Mouse (Mus musculus): ENCODE results near the gene Lsm7. TPM values are rescaled to one million over a fixed set of nuclear protein-coding genes. Genes with fewer than 3 reads are reported as not detected.
A peak's percentile ranks its signal among the peaks of the same experiment; 100 is the strongest.
"Not testable (repeated sequence)": the region's sequence is repeated elsewhere in the genome, so short reads cannot be mapped to it uniquely, and the experiment has no call there.

Lsm7 gene
- polyA plus RNA-seq, 2 experiments from 2014 or later: 198 to 233 TPM

GRCm38 (mm10) chr10:80835617-80836016 is 19.4 kb downstream of the Lsm7 start:
- ATAC-seq: no peak

GRCm38 (mm10) chr10:80832818-80833217 is 22.2 kb downstream of the Lsm7 start:
- no peak for ATAC-seq

GRCm38 (mm10) chr10:80831136-80831535 is 23.9 kb downstream of the Lsm7 start:
- ATAC-seq: no peak

GRCm38 (mm10) chr10:80829359-80830278 is 25.4 kb downstream of the Lsm7 start:
- ATAC-seq: no peak

GRCm38 (mm10) chr10:80828587-80828986 is 26.4 kb downstream of the Lsm7 start:
- ATAC-seq: not testable (repeated sequence)

- ATAC-seq: no peak
These were observed 27.1 kb downstream of the Lsm7 start for GRCm38 (mm10) chr10:80827870-80828420.

- no peak for ATAC-seq
These were observed 27.7 kb downstream of the Lsm7 start for GRCm38 (mm10) chr10:80827063-80827869.

GRCm38 (mm10) chr10:80826151-80827062 is 28.6 kb downstream of the Lsm7 start, which contains the start of gene Oaz1:
Gene Oaz1 (plus strand): TSS chr10:80826656.
- ATAC-seq: peak; percentile 89

- no peak for ATAC-seq
These were observed 30.2 kb downstream of the Lsm7 start for GRCm38 (mm10) chr10:80824827-80825226.

- ATAC-seq: no peak
These were observed 31.0 kb downstream of the Lsm7 start for GRCm38 (mm10) chr10:80823847-80824643.

GRCm38 (mm10) chr10:80823316-80823715 is 31.7 kb downstream of the Lsm7 start:
- ATAC-seq: no peak

GRCm38 (mm10) chr10:80822528-80822927 is 32.5 kb downstream of the Lsm7 start:
- ATAC-seq: no peak

GRCm38 (mm10) chr10:80821991-80822390 is 33.0 kb downstream of the Lsm7 start:
- ATAC-seq: no peak

GRCm38 (mm10) chr10:80819406-80819805 is 35.6 kb downstream of the Lsm7 start:
- ATAC-seq: no peak

GRCm38 (mm10) chr10:80818599-80819281 is 36.3 kb downstream of the Lsm7 start:
- ATAC-seq: no peak

- not testable (repeated sequence) for ATAC-seq
These were observed 37.1 kb downstream of the Lsm7 start for GRCm38 (mm10) chr10:80817955-80818354.

GRCm38 (mm10) chr10:80817164-80817563 is 37.8 kb downstream of the Lsm7 start:
- no peak for ATAC-seq

GRCm38 (mm10) chr10:80816303-80816702 is 38.7 kb downstream of the Lsm7 start:
- ATAC-seq: not testable (repeated sequence)

GRCm38 (mm10) chr10:80814800-80815199 is 40.2 kb downstream of the Lsm7 start:
- no peak for ATAC-seq

- ATAC-seq: no peak
These were observed 41.6 kb downstream of the Lsm7 start, which contains the start of gene Jsrp1 for GRCm38 (mm10) chr10:80813366-80813765. Gene Jsrp1 (minus strand): TSS chr10:80813498.
